28 mouse cellular contexts compared by ENCODE assay signal in the genomic region with DNA sequence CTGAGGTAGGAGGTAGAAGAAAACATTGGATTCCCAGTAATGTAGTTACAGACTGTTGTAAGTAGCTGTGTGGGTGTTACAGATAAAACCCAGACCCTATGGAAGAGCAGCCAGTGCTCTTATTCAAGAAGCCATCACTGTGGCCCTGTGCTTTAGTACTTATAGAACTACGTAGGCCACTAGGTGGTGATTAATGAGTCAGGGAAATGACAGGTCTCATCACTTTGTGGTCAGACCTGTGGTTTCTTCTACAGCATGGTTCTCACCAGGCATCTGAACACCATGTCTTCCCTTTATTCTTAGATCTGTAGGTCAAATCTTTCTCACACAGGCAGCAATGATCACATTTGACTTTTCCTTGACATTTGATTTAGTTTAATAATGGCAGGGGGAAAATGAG.
DNase-seq lines count a peak whose midpoint lies in the region; ATAC-seq lines count a peak whose summit lies in the region.
"Had no signal": no experiment of that assay in that cellular context is flagged by ENCODE, and none has a peak within 500 bp of the region (broad histone marks: within the 10 kb centered on the region; RNA-seq: fewer than 3 reads in every experiment).

No protein-coding gene starts in this region.

- H3K4me1 ChIP-seq in midbrain, embryonic 11.5 days (ENCODE audit: control insufficient read depth, insufficient read depth, low read length) = no peaks in the 10 kb centered on the region
- H3K4me1 ChIP-seq: embryonic facial prominence, embryonic 12.5 days; embryonic facial prominence, embryonic 15.5 days; heart, embryonic 12.5 days; heart, embryonic 15.5 days; hindbrain, embryonic 12.5 days; hindbrain, embryonic 15.5 days; intestine, embryonic 15.5 days had no signal

- ATAC-seq in common myeloid progenitor, adult 5-6 weeks (replicated peaks; ENCODE audit: low read depth, poor library complexity, severe bottlenecking) = peak; percentile 62
- peak; percentile 54; the same call in 1 of the 2 replicates for ATAC-seq in megakaryocyte progenitor cell, adult 5-6 weeks (replicated peaks; ENCODE audit: poor library complexity)
- no peak for ATAC-seq in midbrain, embryonic 11.5 days (ENCODE audit: low FRiP score)
- ATAC-seq: forebrain, embryonic 14.5 days; forebrain, postnatal 0 days; intestine, embryonic 15.5 days had no signal

- no peaks in the 10 kb centered on the region for H3K36me3 ChIP-seq in midbrain, embryonic 11.5 days (ENCODE audit: control insufficient read depth, insufficient read depth, low read length)
- H3K36me3 ChIP-seq: embryonic facial prominence, embryonic 12.5 days; embryonic facial prominence, embryonic 15.5 days; heart, embryonic 12.5 days; heart, embryonic 15.5 days; hindbrain, embryonic 12.5 days; hindbrain, embryonic 15.5 days; intestine, embryonic 15.5 days had no signal

- no peak overlapping the region for H3K4me3 ChIP-seq in midbrain, embryonic 11.5 days (ENCODE audit: low read depth, low read length)
- H3K4me3 ChIP-seq: embryonic facial prominence, embryonic 12.5 days; embryonic facial prominence, embryonic 15.5 days; gastrocnemius, adult 2 months; heart, embryonic 12.5 days; heart, embryonic 15.5 days; hindbrain, embryonic 12.5 days; hindbrain, embryonic 15.5 days; intestine, embryonic 15.5 days had no signal

- H3K9me3 ChIP-seq in midbrain, embryonic 11.5 days (ENCODE audit: control insufficient read depth, low read length) = no peaks in the 10 kb centered on the region
- H3K9me3 ChIP-seq: embryonic facial prominence, embryonic 12.5 days; embryonic facial prominence, embryonic 15.5 days; heart, embryonic 12.5 days; heart, embryonic 15.5 days; hindbrain, embryonic 12.5 days; hindbrain, embryonic 15.5 days; intestine, embryonic 15.5 days had no signal

- no peak overlapping the region for H3K4me2 ChIP-seq in midbrain, embryonic 11.5 days
- H3K4me2 ChIP-seq: embryonic facial prominence, embryonic 12.5 days; embryonic facial prominence, embryonic 15.5 days; heart, embryonic 12.5 days; heart, embryonic 15.5 days; hindbrain, embryonic 12.5 days; hindbrain, embryonic 15.5 days; intestine, embryonic 15.5 days had no signal

- WGBS in midbrain, embryonic 11.5 days = 87% methylated on average over 1 of the region's 1 CpGs

- H3K27ac ChIP-seq in midbrain, embryonic 11.5 days (ENCODE audit: low read depth, low read length) = no peak overlapping the region
- H3K27ac ChIP-seq: embryonic facial prominence, embryonic 12.5 days; embryonic facial prominence, embryonic 15.5 days; gastrocnemius, adult 2 months; heart, embryonic 15.5 days; hindbrain, embryonic 12.5 days; hindbrain, embryonic 15.5 days; intestine, embryonic 15.5 days had no signal

- peak; percentile 17 for DNase-seq in CD4-positive, CD25-positive, alpha-beta regulatory T cell, adult 2 months (ENCODE audit: low read depth, low spot score)
- peak; percentile 0 for DNase-seq in MEL-GATA-1-ER (ENCODE audit: extremely low read depth, low read depth)
- no peak for DNase-seq in cerebellum, postnatal 14 days
- DNase-seq in midbrain, embryonic 11.5 days (ENCODE audit: low spot score, missing footprints) = no peak
- DNase-seq in urinary bladder, postnatal 10 days (ENCODE audit: low spot score) = no peak
- no peak for DNase-seq in urinary bladder, postnatal 4 days (ENCODE audit: low spot score in 2 of 2)
- DNase-seq: adrenal gland, adult 8-10 months; adrenal gland, postnatal 25 days; cerebellum, adult 18-20 months; cerebellum, adult 9-10 months; cerebellum, postnatal 36 days; forebrain, postnatal 0 days; gastrocnemius, adult 2 months; gastrocnemius, postnatal 25 days; heart, adult 18-20 months; heart, postnatal 14 days; heart, postnatal 4 days; kidney, adult 2 months had no signal

- H3K27me3 ChIP-seq in midbrain, embryonic 11.5 days (ENCODE audit: control insufficient read depth, insufficient read depth, low read length) = no peaks in the 10 kb centered on the region
- H3K27me3 ChIP-seq: embryonic facial prominence, embryonic 12.5 days; embryonic facial prominence, embryonic 15.5 days; heart, embryonic 12.5 days; heart, embryonic 15.5 days; hindbrain, embryonic 12.5 days; hindbrain, embryonic 15.5 days; intestine, embryonic 15.5 days had no signal

- H3K9ac ChIP-seq in midbrain, embryonic 11.5 days (ENCODE audit: low read length) = no peak overlapping the region
- H3K9ac ChIP-seq: embryonic facial prominence, embryonic 12.5 days; embryonic facial prominence, embryonic 15.5 days; forebrain, postnatal 0 days; heart, embryonic 12.5 days; heart, embryonic 15.5 days; hindbrain, embryonic 12.5 days; hindbrain, embryonic 15.5 days; intestine, embryonic 15.5 days had no signal

Comparison
In these comparisons a context has a peak if more than half of its experiments do, and no peak if none do; other contexts are left out.
1. DNase-seq: peak in CD4-positive, CD25-positive, alpha-beta regulatory T cell, adult 2 months (single experiment) and MEL-GATA-1-ER (single experiment); none in cerebellum, postnatal 14 days (0 of 2), midbrain, embryonic 11.5 days (single experiment), urinary bladder, postnatal 10 days (single experiment) and urinary bladder, postnatal 4 days (0 of 2).